Mouse (Mus musculus) MEL (cell line): Measurements from ENCODE around the gene Sept5.

Source experiments
- CHD1 ChIP-seq: IDR thresholded peaks from 2 replicates; pipeline ENCODE4 v1.6.1; 2012; ENCODE audit warnings: low read depth, mild to moderate bottlenecking, inconsistent platforms, low read length, improper control_type of control experiment
- CTCF ChIP-seq, 3 experiments: IDR thresholded peaks in 2 of 3; conservative IDR thresholded peaks in 1 of 3; 2 replicates each; pipeline ENCODE4 v1.5.1; 2011 to 2012; ENCODE audit warnings: low read length in 3 of 3, low read depth in 2 of 3, mild to moderate bottlenecking in 2 of 3, improper control_type of control experiment in 1 of 3, inconsistent platforms in 1 of 3, mixed read lengths in 1 of 3, moderate library complexity in 1 of 3; ENCODE audit not compliant: control insufficient read depth in 1 of 3, insufficient read depth in 1 of 3, poor library complexity in 1 of 3, severe bottlenecking in 1 of 3
- EP300 ChIP-seq, 2 experiments: IDR thresholded peaks; 2 replicates each; pipeline ENCODE4 v1.6.1; 2011; ENCODE audit warnings: improper control_type of control experiment in 2 of 2, low read length in 2 of 2, low read depth in 1 of 2, mild to moderate bottlenecking in 1 of 2
- ETS1 ChIP-seq: IDR thresholded peaks from 2 replicates; pipeline ENCODE4 v1.6.1; 2012; ENCODE audit warnings: low read depth, mild to moderate bottlenecking, inconsistent platforms, low read length, improper control_type of control experiment, moderate library complexity
- GABPA ChIP-seq: IDR thresholded peaks from 2 replicates; pipeline ENCODE4 v1.6.1; 2012; ENCODE audit warnings: low read depth, mild to moderate bottlenecking, inconsistent platforms, low read length, improper control_type of control experiment, moderate library complexity
- MAX ChIP-seq: IDR thresholded peaks from 2 replicates; pipeline ENCODE4 v1.6.1; 2011; ENCODE audit warnings: low read length, improper control_type of control experiment
- MAZ ChIP-seq: IDR thresholded peaks from 2 replicates; pipeline ENCODE4 v1.6.1; 2012; ENCODE audit warnings: low read depth, mild to moderate bottlenecking, inconsistent platforms, low read length, improper control_type of control experiment
- NRF1 ChIP-seq: IDR thresholded peaks from 2 replicates; pipeline ENCODE4 v1.6.1; 2014; ENCODE audit warnings: low read depth, mild to moderate bottlenecking, inconsistent platforms, low read length, improper control_type of control experiment, moderate library complexity; ENCODE audit not compliant: poor library complexity, insufficient read depth, severe bottlenecking
- POLR2A ChIP-seq, 2 experiments: IDR thresholded peaks; 2 replicates each; pipeline ENCODE4 v1.6.1; 2011 to 2012; ENCODE audit warnings: low read length in 2 of 2, mild to moderate bottlenecking in 2 of 2, control low read depth in 1 of 2, improper control_type of control experiment in 1 of 2, low read depth in 1 of 2, moderate library complexity in 1 of 2; ENCODE audit not compliant: control insufficient read depth in 1 of 2, insufficient read depth in 1 of 2, poor library complexity in 1 of 2
- SIN3A ChIP-seq: IDR thresholded peaks from 2 replicates; pipeline ENCODE4 v1.6.1; 2012; ENCODE audit warnings: low read length, improper control_type of control experiment, inconsistent platforms
- USF1 ChIP-seq: IDR thresholded peaks from 2 replicates; pipeline ENCODE4 v1.6.1; 2014; ENCODE audit warnings: low read depth, mild to moderate bottlenecking, inconsistent platforms, low read length, improper control_type of control experiment, moderate library complexity
- USF2 ChIP-seq, 2 experiments: IDR thresholded peaks; 2 replicates each; pipeline ENCODE4 v1.6.1; 2011 to 2012; ENCODE audit warnings: improper control_type of control experiment in 2 of 2, low read length in 2 of 2, borderline replicate concordance in 1 of 2, inconsistent platforms in 1 of 2, low read depth in 1 of 2, mild to moderate bottlenecking in 1 of 2; ENCODE audit not compliant: insufficient read depth in 1 of 2

DNA sequence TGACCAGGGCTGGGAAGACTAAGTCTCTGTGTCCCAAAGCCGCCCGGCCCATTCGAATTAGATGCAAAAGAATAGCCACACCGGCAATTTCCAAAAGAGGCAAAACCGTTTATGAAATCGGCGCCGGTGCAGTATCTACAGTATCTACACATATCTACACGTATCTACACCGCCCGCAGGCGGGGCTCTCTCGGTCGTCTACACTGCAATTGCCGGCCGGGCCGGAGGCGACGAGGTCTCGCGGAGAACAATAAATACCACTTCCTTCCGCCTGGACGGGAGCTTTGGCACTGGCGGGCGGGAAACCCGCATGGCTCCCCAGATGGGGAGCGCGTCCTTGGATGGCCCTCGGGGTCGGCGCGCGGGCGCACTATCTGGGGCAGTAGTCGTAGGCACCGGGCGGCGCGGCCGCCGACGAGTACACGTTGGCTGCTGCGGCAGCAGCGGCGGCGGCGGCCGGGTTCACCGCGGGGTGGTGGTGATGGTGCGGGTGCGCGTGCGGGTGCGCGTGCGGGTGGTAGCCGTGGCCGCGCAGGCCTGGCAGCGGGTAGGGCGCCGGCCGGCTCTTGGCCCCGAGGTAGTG is 48.0 kb downstream of the Sept5 start:
- TF ChIP-seq NRF1: no peak
- TF ChIP-seq MAZ: no peak
- no peak for TF ChIP-seq GABPA
- no peak for TF ChIP-seq MAX
- no peak for TF ChIP-seq CHD1
- TF ChIP-seq CTCF (IDR thresholded peaks at IDR 0.05 in 2 of 3, conservative IDR thresholded peaks at IDR 0.05 in 1 of 3; ENCODE audit: control insufficient read depth in 1 of 3, insufficient read depth in 1 of 3, low read depth in 2 of 3, low read length in 3 of 3, poor library complexity in 1 of 3, severe bottlenecking in 1 of 3): no peak
- TF ChIP-seq EP300 (IDR thresholded peaks at IDR 0.05; ENCODE audit: low read depth in 1 of 2, low read length in 2 of 2): no peak
- TF ChIP-seq ETS1: no peak
- TF ChIP-seq USF1: no peak
- TF ChIP-seq USF2 (IDR thresholded peaks at IDR 0.05; ENCODE audit: borderline replicate concordance in 1 of 2, insufficient read depth in 1 of 2, low read depth in 1 of 2, low read length in 2 of 2): no peak
- TF ChIP-seq SIN3A: no peak
- TF ChIP-seq POLR2A (IDR thresholded peaks at IDR 0.05; ENCODE audit: control insufficient read depth in 1 of 2, insufficient read depth in 1 of 2, low read depth in 1 of 2, low read length in 2 of 2, poor library complexity in 1 of 2): no peak
